Mouse (Mus musculus) ovary, postnatal 14 days (tissue): ENCODE results near the gene Defa33.
"Not testable (repeated sequence)": the region's sequence is repeated elsewhere in the genome, so short reads cannot be mapped to it uniquely, and the experiment has no call there.

Experiments
- DNase-seq: peaks from one replicate; pipeline ENCODE4 v3.0.0; 2022; ENCODE audit warnings: low spot score

The Defa33 gene

DNA sequence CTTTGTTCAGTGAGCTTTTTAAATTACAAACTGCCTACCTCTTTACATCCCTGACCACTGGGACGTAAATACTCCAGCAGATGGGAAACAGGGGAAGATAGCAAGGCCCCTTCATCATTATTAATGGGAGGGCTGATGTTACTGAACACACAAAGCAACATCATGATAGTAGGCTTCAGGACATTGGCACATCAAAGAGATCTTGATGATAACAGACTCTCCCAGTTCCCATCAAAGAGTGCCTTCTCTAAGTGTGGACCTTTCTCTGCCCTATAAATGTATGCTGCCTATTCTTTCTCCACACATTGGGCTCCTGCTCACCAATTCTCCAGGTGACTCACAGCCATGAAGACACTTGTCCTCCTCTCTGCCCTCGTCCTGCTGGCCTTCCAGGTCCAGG lies at the start of gene Defa33:
TSS of gene Defa33 (plus strand) at position 301 of the 400 bp plus-strand sequence.
- not testable (repeated sequence) for DNase-seq

DNA sequence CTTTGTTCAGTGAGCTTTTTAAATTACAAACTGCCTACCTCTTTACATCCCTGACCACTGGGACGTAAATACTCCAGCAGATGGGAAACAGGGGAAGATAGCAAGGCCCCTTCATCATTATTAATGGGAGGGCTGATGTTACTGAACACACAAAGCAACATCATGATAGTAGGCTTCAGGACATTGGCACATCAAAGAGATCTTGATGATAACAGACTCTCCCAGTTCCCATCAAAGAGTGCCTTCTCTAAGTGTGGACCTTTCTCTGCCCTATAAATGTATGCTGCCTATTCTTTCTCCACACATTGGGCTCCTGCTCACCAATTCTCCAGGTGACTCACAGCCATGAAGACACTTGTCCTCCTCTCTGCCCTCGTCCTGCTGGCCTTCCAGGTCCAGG lies 13.4 kb upstream of the Defa33 start, which contains the start of gene Defa2:
TSS of gene Defa2 (plus strand) at position 301 of the 400 bp plus-strand sequence.
- DNase-seq, result not testable (repeated sequence)

DNA sequence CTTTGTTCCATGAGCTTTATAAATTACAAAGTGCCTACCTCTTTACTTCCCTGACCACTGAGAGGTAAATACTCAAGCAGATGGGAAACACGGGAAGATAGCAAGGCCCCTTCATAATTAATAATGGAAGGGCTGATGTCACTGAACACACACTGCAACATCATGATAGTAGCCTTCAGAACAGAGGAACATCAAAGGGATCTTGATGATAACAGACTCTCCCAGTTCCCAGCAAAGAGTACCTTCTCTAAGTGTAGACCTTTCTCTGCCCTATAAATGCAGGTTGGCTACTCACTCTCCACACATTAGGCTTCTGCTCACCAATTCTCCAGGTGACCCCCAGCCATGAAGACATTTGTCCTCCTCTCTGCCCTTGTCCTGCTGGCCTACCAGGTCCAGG lies 35.5 kb downstream of the Defa33 start, which contains the start of gene Defa36:
TSS of gene Defa36 (plus strand) at position 301 of the 400 bp plus-strand sequence.
- DNase-seq, result not testable (repeated sequence)
